Mouse (Mus musculus) testis, adult 2 months (tissue): ENCODE results near the gene Exph5.

Experiments used
- CTCF ChIP-seq: fragments of 200-500 bp; IDR thresholded peaks from 2 replicates; pipeline ENCODE4 v1.5.1; 2012; ENCODE audit warnings: low read depth, mild to moderate bottlenecking, inconsistent platforms, low read length, moderate library complexity; ENCODE audit not compliant: control insufficient read depth, insufficient read depth, insufficient replicate concordance
- POLR2A ChIP-seq: fragments of 200-500 bp; IDR thresholded peaks from 2 replicates; pipeline ENCODE4 v1.6.1; 2012; ENCODE audit warnings: low read depth, mild to moderate bottlenecking, inconsistent platforms, low read length, moderate library complexity; ENCODE audit not compliant: control insufficient read depth

DNA sequence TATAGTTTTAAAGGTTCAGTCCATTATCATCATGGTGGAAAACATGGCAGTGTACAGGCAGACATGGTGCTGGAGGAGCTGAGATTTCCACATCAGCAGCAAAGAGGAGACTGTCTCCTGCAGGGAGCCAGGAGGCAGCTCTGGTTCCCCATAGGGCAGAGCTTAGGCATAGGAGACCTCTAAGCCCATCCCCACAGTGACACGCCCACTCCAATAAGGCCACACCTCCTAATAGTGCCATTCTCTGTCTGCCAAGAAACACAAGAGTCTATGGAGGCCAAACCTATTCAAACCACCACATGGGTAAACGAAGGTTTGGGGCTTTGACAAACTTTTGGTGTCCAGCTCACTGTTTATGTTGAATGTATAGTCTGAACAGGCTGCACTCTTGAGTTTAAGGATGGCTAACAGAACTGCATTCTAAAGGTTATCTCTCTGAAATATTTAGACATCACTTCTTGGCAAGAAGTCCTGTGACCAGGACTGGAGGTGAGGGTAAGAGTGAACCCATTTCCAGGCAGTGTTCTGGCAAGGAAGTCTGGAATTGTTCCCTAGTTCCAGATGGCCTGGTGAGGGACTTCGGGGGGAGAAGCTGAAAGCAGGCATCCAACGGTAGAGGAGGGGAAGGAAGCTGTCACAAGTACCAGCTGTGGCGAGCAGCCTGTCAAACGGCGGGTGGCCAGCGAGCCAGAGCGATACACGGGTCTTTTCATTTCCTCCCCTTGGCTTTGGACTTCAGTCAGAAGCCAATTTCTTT is 19.6 kb downstream of the Exph5 start:
- no peak for TF ChIP-seq CTCF
- no peak for TF ChIP-seq POLR2A
